Mouse (Mus musculus) liver, embryonic 14.5 days (tissue): ENCODE measurements around the gene Fgf14. TPM values are rescaled to one million over a fixed set of nuclear protein-coding genes. Genes with fewer than 3 reads are reported as not detected.
"Not testable (repeated sequence)": the region's sequence is repeated elsewhere in the genome, so short reads cannot be mapped to it uniquely, and the experiment has no call there.

Source experiments
- ATAC-seq: fragments of 200-750 bp; cut with Nextera tagmentation; 2 replicates; pipeline ENCODE4 v1.8.0; 2017; ENCODE audit warnings: moderate number of reproducible peaks, mild to moderate bottlenecking, moderate library complexity; ENCODE audit not compliant: insufficient read depth
- DNase-seq, 3 experiments: peaks; one replicate each; pipeline ENCODE4 v3.0.0-alpha.2; 2012 to 2013; ENCODE audit warnings: low read depth in 3 of 3, low spot score in 3 of 3
- H3K27ac ChIP-seq: fragments of 300-500 bp; sonication (generic); 2 replicates; pipeline ENCODE4 v1.5.1; 2014; ENCODE audit warnings: moderate library complexity, mild to moderate bottlenecking, control low read depth, inconsistent platforms
- H3K27me3 ChIP-seq: fragments of 300-500 bp; sonication (generic); 2 replicates; pipeline ENCODE4 v1.6.1; 2014; ENCODE audit warnings: mild to moderate bottlenecking, low read length, moderate library complexity; ENCODE audit not compliant: control insufficient read depth, insufficient read depth
- H3K36me3 ChIP-seq: fragments of 300-500 bp; sonication (generic); replicated peaks from 2 replicates; pipeline ENCODE4 v1.6.1; 2014; ENCODE audit warnings: low read depth; ENCODE audit not compliant: control insufficient read depth, insufficient read depth
- H3K4me1 ChIP-seq, 2 experiments: fragments of 200-500 bp in 1 of 2; fragments of 300-500 bp in 1 of 2; sonication (generic) in 1 of 2; replicated peaks; 2 replicates each; pipeline ENCODE4 v1.6.1; 2012 to 2014; ENCODE audit warnings: antibody characterized with exemption in 1 of 2, inconsistent platforms in 1 of 2, low read length in 1 of 2; ENCODE audit not compliant: control insufficient read depth in 2 of 2, insufficient read depth in 2 of 2
- H3K4me2 ChIP-seq: fragments of 300-500 bp; sonication (generic); 2 replicates; pipeline ENCODE4 v1.6.1; 2014; ENCODE audit warnings: low read depth, mild to moderate bottlenecking, control low read depth, moderate library complexity
- H3K4me3 ChIP-seq, 2 experiments: fragments of 200-500 bp in 1 of 2; fragments of 300-500 bp in 1 of 2; sonication (generic) in 1 of 2; 2 replicates each; pipeline ENCODE4 v1.5.1; 2012 to 2014; ENCODE audit warnings: low read depth in 2 of 2, low read length in 2 of 2, mild to moderate bottlenecking in 2 of 2, control low read depth in 1 of 2, inconsistent platforms in 1 of 2, moderate library complexity in 1 of 2; ENCODE audit not compliant: insufficient read depth in 1 of 2
- H3K9ac ChIP-seq: fragments of 300-500 bp; sonication (generic); replicated peaks from 2 replicates; pipeline ENCODE4 v1.6.1; 2014; ENCODE audit warnings: mild to moderate bottlenecking, control low read depth, moderate library complexity
- H3K9me3 ChIP-seq: fragments of 300-500 bp; sonication (generic); 2 replicates; pipeline ENCODE4 v1.6.1; 2016; ENCODE audit warnings: low read length, mixed read lengths; ENCODE audit not compliant: control insufficient read depth
- CTCF ChIP-seq: IDR thresholded peaks from 2 replicates; pipeline ENCODE4 v1.5.1; 2016; ENCODE audit warnings: antibody characterized with exemption, low read depth, control low read depth
- EP300 ChIP-seq: IDR thresholded peaks from 2 replicates; pipeline ENCODE4 v1.6.1; 2016; ENCODE audit warnings: antibody characterized with exemption, low read depth
- WGBS: fragments of 180-500 bp; shearing (Covaris S2); extraction: QIAGEN DNeasy Blood & Tissue Kit; methylation state at CpG from one replicate; pipeline ENCODE4 v1.1.7; 2014; ENCODE audit not compliant: insufficient replicate concordance; 5-methylcytosine and 5-hydroxymethylcytosine counted together
- polyA plus RNA-seq, 2 experiments: library from polyadenylated mRNA; depleted of rRNA in 1 of 2; stranded (reverse) in 1 of 2; unstranded in 1 of 2; fragments of >200 nt; fragmentation: Nextera tagmentation in 1 of 2; extraction: Ambion mirVana in 1 of 2; gene quantifications; 2 replicates each; pipeline versions ENCODE4 v1.2.1 to v1.2.3; 2012 to 2014

Gene Fgf14
- polyA plus RNA-seq, 2 experiments: not detected

DNA sequence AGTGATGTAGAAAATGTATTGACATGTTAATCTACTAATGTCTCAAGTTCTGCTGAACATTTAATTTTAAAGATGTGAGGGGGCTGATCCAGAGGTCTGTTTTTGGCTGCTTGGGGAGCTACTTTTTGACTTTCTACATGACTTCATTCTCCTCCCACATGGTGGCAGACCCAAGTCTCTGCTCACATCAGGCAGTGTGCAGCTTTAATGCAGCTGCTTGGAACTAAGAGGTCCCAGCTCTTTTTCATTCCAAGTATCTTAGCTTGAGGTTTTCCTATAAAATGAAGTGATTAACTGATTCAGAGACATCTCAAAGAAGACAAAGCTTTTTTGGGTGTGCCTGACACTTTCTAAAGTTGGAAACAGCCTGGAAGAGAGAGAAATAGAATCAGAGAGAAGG lies 232.1 kb downstream of the Fgf14 start:
- H3K27me3 ChIP-seq: no peaks in the 10 kb centered on the region
- H3K9ac ChIP-seq: no peak overlapping the region
- TF ChIP-seq CTCF (no peak), EP300 (no peak)
- H3K4me1 ChIP-seq: no peaks in the 10 kb centered on the region
- no peak overlapping the region for H3K4me2 ChIP-seq
- H3K36me3 ChIP-seq: no peaks in the 10 kb centered on the region
- no peak overlapping the region for H3K27ac ChIP-seq
- no peak overlapping the region for H3K4me3 ChIP-seq
- no peak for DNase-seq
- no peak for ATAC-seq
- no peaks in the 10 kb centered on the region for H3K9me3 ChIP-seq

DNA sequence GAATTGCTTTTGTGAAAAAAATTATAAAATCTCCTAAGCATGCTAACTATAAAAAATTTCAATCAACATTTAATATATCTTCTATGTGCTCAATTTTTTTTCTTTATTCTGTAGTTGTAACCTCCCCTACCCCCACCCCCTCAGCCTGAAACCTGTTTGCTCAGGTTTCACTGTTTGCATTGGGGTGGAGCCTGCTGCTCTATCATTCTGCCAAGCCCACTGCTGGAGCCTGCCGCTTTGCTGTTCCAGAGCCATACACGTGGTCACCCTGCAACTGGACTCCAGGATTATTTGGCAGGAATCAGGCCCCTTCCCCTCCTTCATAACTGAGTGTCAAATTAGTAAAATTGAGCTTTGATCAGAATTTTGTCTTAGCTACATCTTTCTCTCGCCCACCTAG lies 237.6 kb downstream of the Fgf14 start:
- not testable (repeated sequence) for H3K27me3 ChIP-seq, H3K27ac ChIP-seq, DNase-seq, H3K9me3 ChIP-seq, H3K4me3 ChIP-seq, H3K9ac ChIP-seq, ATAC-seq, H3K36me3 ChIP-seq, H3K4me1 ChIP-seq, H3K4me2 ChIP-seq
- 19% methylated on average over 3 of the region's 3 CpGs for WGBS

DNA sequence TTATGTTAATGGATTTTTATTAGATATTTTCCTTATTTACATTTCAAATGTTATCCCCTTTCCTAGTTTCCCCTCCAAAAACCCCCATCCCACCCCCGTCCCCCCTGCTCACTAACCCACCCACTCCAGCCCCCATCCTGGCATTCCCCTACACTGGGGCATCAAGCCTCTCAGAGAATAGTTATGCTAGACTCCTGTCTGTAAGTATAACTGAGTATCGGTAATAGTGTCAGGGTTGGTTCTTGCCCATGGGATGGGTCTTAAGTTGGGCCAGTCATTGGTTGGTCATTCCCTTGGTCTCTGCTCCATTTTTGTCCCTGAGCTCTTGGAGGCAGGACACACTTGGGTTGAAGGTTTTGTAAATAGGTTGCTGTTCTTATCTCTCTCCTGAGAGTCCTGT lies 265.0 kb downstream of the Fgf14 start:
- no peaks in the 10 kb centered on the region for H3K27me3 ChIP-seq
- no peak overlapping the region for H3K4me3 ChIP-seq
- no peaks in the 10 kb centered on the region for H3K9me3 ChIP-seq
- H3K9ac ChIP-seq: no peak overlapping the region
- TF ChIP-seq CTCF (no peak), EP300 (no peak)
- H3K27ac ChIP-seq: no peak overlapping the region
- no peaks in the 10 kb centered on the region for H3K4me1 ChIP-seq
- H3K36me3 ChIP-seq: no peaks in the 10 kb centered on the region
- ATAC-seq (no peak), DNase-seq (no peak)
- no peak overlapping the region for H3K4me2 ChIP-seq
- 45% methylated on average over 2 of the region's 2 CpGs for WGBS

DNA sequence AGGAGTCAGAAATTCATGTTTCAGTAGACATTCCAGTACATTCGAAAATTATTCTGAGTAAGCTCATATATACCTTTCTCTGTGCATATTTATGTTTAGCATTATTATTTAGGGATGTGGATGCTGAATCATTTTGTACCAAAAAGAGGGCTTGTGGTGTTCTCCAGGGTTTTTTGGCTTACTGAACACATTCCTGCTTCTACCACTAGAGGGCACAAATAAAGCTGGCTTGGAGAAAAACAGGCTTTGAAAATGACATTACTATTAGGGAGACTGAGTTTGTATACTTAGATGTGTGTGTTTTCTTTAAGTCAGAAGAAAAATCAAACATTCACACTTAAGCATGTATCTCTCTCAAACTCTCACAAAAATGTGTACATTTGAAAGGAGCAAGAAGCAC lies 266.0 kb downstream of the Fgf14 start:
- Histone ChIP-seq H3K4me2 (no peak overlapping the region), H3K27ac (no peak overlapping the region), H3K4me1 (no peaks in the 10 kb centered on the region), H3K9me3 (no peaks in the 10 kb centered on the region), H3K36me3 (no peaks in the 10 kb centered on the region), H3K4me3 (no peak overlapping the region), H3K27me3 (no peaks in the 10 kb centered on the region), H3K9ac (no peak overlapping the region)
- DNase-seq (no peak), ATAC-seq (no peak)
- 3% methylated on average over 1 of the region's 1 CpGs for WGBS
- TF ChIP-seq EP300: no peak
- peak; percentile 35; the same call in 1 of the 2 replicates for TF ChIP-seq CTCF

DNA sequence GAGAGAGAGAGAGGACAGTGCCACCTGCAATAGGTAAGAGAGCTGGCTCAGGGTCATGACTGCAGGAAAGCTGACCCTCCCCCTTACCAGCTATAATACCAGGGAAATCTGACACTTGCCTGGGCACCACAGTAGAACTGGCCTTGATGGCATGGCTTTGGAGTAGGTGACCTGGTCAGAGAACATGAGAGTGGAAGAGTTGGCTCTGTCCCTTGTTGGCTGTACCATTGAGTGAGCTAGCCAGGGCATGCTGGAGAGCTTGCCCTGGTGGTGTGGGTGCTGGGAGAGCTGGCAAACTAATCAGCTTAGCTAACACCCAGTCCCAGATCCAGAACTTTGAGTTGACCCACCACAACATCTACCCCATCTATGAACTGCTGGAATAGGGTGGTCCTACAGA lies 348.5 kb downstream of the Fgf14 start:
- no peaks in the 10 kb centered on the region for H3K4me1 ChIP-seq
- ATAC-seq (no peak), DNase-seq (no peak)
- no peak overlapping the region for H3K4me2 ChIP-seq
- H3K4me3 ChIP-seq: no peak overlapping the region
- no peaks in the 10 kb centered on the region for H3K27me3 ChIP-seq
- no peaks in the 10 kb centered on the region for H3K9me3 ChIP-seq
- H3K36me3 ChIP-seq: no peaks in the 10 kb centered on the region
- TF ChIP-seq EP300: no peak
- TF ChIP-seq CTCF: no peak
- no peak overlapping the region for H3K27ac ChIP-seq
- no peak overlapping the region for H3K9ac ChIP-seq
